Mouse (Mus musculus): ENCODE results near the gene Olfr1195.
"Not testable (repeated sequence)": the region's sequence is repeated elsewhere in the genome, so short reads cannot be mapped to it uniquely, and the experiment has no call there.

The Olfr1195 gene

GRCm38 (mm10) chr2:88689087-88689486 lies at the start of gene Olfr1195:
TSS of gene Olfr1195 (minus strand) at chr2:88689187.
- no peak for DNase-seq (ENCODE audit: low spot score in 2 of 2)

GRCm38 (mm10) chr2:88732266-88732665 lies 43.3 kb upstream of the Olfr1195 start, which contains the start of gene Olfr1197:
TSS of gene Olfr1197 (minus strand) at chr2:88732366.
- DNase-seq (ENCODE audit: low spot score in 2 of 2): no peak

DNA sequence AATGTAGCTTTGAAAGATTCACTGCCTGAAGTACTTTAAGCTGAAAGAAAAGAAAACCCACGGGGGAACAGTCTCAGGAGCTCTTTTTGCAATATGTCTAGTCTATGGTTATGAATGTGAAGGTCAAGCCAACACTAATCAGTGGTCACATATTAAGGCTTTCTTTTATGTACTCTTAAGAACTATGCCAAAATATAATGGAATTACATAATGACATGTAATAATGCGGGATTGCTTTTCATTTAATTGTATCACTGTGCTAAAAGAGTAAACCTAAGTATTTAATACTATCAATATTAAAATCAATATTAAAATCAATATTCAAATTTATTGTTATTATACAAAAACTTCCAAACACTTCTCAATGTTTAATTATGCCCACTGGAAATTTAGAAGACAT lies 15.5 kb upstream of the Olfr1195 start, which contains the start of gene Olfr1196:
Olfr1196 (minus strand) TSS at position 101 of the 400 bp plus-strand sequence.
- no peak for DNase-seq (ENCODE audit: low spot score in 2 of 2)

GRCm38 (mm10) chr2:88675328-88675727 lies 13.7 kb downstream of the Olfr1195 start, which contains the start of gene Olfr1193:
TSS of gene Olfr1193 (plus strand) at chr2:88675628.
- not testable (repeated sequence) for DNase-seq (ENCODE audit: low spot score in 2 of 2)

GRCm38 (mm10) chr2:88648209-88648608 lies 40.8 kb downstream of the Olfr1195 start, which contains the start of gene Olfr1192-ps1:
TSS of gene Olfr1192-ps1 (plus strand) at chr2:88648509.
- DNase-seq (ENCODE audit: low spot score in 2 of 2): no peak

DNA sequence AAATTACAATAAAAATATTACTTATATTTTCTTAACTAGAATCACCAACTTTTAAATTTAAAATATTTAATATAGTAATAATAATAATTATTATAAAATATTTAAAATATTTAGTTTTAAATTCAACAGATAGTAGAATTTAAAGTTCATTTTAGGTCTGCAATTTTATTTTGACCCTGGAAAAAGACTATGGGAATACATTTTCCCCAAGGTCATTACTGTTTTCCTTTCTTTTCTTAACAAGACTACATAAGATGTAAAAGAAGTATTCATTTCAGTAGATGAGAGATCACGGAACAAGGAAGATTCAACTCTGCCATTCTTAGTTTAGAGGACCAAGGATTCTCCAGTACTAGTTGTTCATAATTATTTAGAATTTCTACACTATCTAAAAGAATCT lies 48.7 kb downstream of the Olfr1195 start, which contains the start of gene Olfr1191-ps1:
Olfr1191-ps1 (plus strand) TSS at position 301 of the 400 bp plus-strand sequence.
- DNase-seq (ENCODE audit: low spot score in 2 of 2): not testable (repeated sequence)
